Mouse (Mus musculus): ENCODE results near the gene Anks1. TPM values are rescaled to one million over a fixed set of nuclear protein-coding genes. Genes with fewer than 3 reads are reported as not detected.
"Not testable (repeated sequence)": the region's sequence is repeated elsewhere in the genome, so short reads cannot be mapped to it uniquely, and the experiment has no call there.

Gene Anks1
- polyA plus RNA-seq, 1 experiment from 2014 or later = 36.5 TPM

DNA sequence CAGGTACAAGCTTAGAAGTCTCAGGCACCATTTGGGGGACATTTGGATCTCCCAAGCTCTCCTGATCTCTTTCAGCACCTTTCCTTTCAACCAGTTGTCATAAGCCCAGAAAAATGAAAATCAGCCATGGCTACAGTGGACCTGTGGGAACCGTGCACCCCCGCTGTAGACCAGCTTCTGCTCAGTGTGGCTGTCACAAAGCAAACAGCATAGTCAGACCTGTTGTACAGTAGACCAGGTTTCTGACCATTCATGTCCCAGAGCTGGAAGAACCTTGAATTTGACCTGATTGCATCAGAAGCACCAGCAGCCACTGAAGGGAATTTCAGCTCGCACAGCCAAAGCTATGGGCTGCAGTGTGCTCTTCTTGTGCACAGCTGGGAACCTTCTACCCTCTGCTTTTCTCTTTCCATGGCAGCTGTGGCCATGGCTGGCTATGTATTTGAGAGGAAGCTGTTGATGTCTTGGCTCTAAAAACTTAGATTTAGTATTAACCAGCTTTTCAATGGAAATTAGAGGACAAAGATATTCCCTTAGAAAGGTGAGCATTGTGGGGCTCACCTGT lies 71.4 kb downstream of the Anks1 start:
- no peaks in the 10 kb centered on the region for H3K27me3 ChIP-seq (replicated peaks; ENCODE audit: control insufficient read depth, insufficient read depth, low read length)
- H3K4me3 ChIP-seq (replicated peaks; ENCODE audit: low read length) = no peak overlapping the region
- H3K4me1 ChIP-seq (replicated peaks; ENCODE audit: control insufficient read depth, insufficient read depth, low read length) = no peaks in the 10 kb centered on the region
- ATAC-seq = no peak
- 97% methylated on average over 3 of the region's 3 CpGs for WGBS
- no peak overlapping the region for H3K9ac ChIP-seq (replicated peaks; ENCODE audit: low read depth, low read length)
- H3K36me3 ChIP-seq (ENCODE audit: control insufficient read depth, insufficient read depth) = no peaks in the 10 kb centered on the region; the same call in 1 of the 2 replicates
- H3K9me3 ChIP-seq (ENCODE audit: control insufficient read depth, low read length) = no peaks in the 10 kb centered on the region
- no peak overlapping the region for H3K27ac ChIP-seq (ENCODE audit: low read length)
- H3K4me2 ChIP-seq (ENCODE audit: low read length) = no peak overlapping the region

DNA sequence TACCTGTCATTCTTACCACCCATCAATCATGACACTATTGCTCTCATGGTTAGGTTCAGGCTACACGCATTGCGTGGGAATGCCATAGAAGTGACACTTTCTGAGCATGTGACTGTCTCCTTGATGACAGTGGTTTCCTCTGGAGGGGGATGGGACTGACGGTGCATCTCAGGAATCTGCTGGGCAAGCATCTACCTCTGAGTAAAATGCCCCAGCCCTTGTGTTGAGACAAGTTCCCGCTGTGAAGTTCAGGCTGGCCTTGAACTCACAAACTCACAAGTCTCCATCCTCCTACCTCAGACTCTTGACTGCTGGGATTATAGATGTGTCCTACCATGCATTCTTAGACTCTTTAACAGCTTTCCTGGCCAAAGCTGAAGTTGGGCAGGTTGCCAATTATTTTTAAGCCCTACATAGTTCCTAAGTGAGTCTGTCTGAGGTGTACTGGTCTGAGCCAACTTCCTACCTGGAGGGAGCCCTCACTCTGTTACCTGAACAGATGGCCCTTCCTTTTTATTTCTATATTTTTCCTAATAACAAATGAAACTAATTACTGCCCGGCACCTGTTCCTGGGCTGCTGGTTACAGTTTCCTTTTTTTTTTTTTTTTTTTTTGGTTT lies 72.5 kb downstream of the Anks1 start:
- no peaks in the 10 kb centered on the region for H3K4me1 ChIP-seq (replicated peaks; ENCODE audit: control insufficient read depth, insufficient read depth, low read length)
- H3K36me3 ChIP-seq (ENCODE audit: control insufficient read depth, insufficient read depth) = peaks cover 1% of the 10 kb centered on the region; the same call in 1 of the 2 replicates
- no peak for ATAC-seq
- H3K27ac ChIP-seq (ENCODE audit: low read length) = no peak overlapping the region
- 90% methylated on average over 5 of the region's 5 CpGs for WGBS
- no peak overlapping the region for H3K4me2 ChIP-seq (ENCODE audit: low read length)
- H3K9ac ChIP-seq (replicated peaks; ENCODE audit: low read depth, low read length) = no peak overlapping the region
- no peaks in the 10 kb centered on the region for H3K9me3 ChIP-seq (ENCODE audit: control insufficient read depth, low read length)
- H3K27me3 ChIP-seq (replicated peaks; ENCODE audit: control insufficient read depth, insufficient read depth, low read length) = no peaks in the 10 kb centered on the region
- H3K4me3 ChIP-seq (replicated peaks; ENCODE audit: low read length) = no peak overlapping the region

GRCm38 (mm10) chr17:27982070-27982457 lies 73.0 kb downstream of the Anks1 start:
- H3K9me3 ChIP-seq (ENCODE audit: control insufficient read depth, low read length); H3K9ac ChIP-seq (replicated peaks; ENCODE audit: low read depth, low read length); H3K4me1 ChIP-seq (replicated peaks; ENCODE audit: control insufficient read depth, insufficient read depth, low read length); H3K4me3 ChIP-seq (replicated peaks; ENCODE audit: low read length); H3K27me3 ChIP-seq (replicated peaks; ENCODE audit: control insufficient read depth, insufficient read depth, low read length); H3K27ac ChIP-seq (ENCODE audit: low read length); ATAC-seq; H3K4me2 ChIP-seq (ENCODE audit: low read length); H3K36me3 ChIP-seq (ENCODE audit: control insufficient read depth, insufficient read depth): not testable (repeated sequence)
- WGBS = 94% methylated on average over 13 of the region's 14 CpGs

GRCm38 (mm10) chr17:27982712-27983266 lies 73.7 kb downstream of the Anks1 start:
- H3K4me3 ChIP-seq (replicated peaks; ENCODE audit: low read length) = no peak overlapping the region
- no peak for ATAC-seq
- no peak overlapping the region for H3K9ac ChIP-seq (replicated peaks; ENCODE audit: low read depth, low read length)
- no peak overlapping the region for H3K4me2 ChIP-seq (ENCODE audit: low read length)
- H3K9me3 ChIP-seq (ENCODE audit: control insufficient read depth, low read length) = no peaks in the 10 kb centered on the region
- 88% methylated on average over 7 of the region's 7 CpGs for WGBS
- H3K27me3 ChIP-seq (replicated peaks; ENCODE audit: control insufficient read depth, insufficient read depth, low read length) = no peaks in the 10 kb centered on the region
- H3K36me3 ChIP-seq (ENCODE audit: control insufficient read depth, insufficient read depth) = 0 out of 2 replicates have a peak, but pooled peaks cover 2% of the 10 kb centered on the region
- no peak overlapping the region for H3K27ac ChIP-seq (ENCODE audit: low read length)
- H3K4me1 ChIP-seq (replicated peaks; ENCODE audit: control insufficient read depth, insufficient read depth, low read length) = no peaks in the 10 kb centered on the region

- no peak overlapping the region for H3K4me3 ChIP-seq (replicated peaks; ENCODE audit: low read length)
- H3K36me3 ChIP-seq (ENCODE audit: control insufficient read depth, insufficient read depth) = 0 out of 2 replicates have a peak, but pooled peaks cover 2% of the 10 kb centered on the region
- no peak overlapping the region for H3K27ac ChIP-seq (ENCODE audit: low read length)
- H3K9ac ChIP-seq (replicated peaks; ENCODE audit: low read depth, low read length) = no peak overlapping the region
- no peak overlapping the region for H3K4me2 ChIP-seq (ENCODE audit: low read length)
- H3K4me1 ChIP-seq (replicated peaks; ENCODE audit: control insufficient read depth, insufficient read depth, low read length) = no peaks in the 10 kb centered on the region
- no peaks in the 10 kb centered on the region for H3K9me3 ChIP-seq (ENCODE audit: control insufficient read depth, low read length)
- 92% methylated on average over 12 of the region's 12 CpGs for WGBS
- no peaks in the 10 kb centered on the region for H3K27me3 ChIP-seq (replicated peaks; ENCODE audit: control insufficient read depth, insufficient read depth, low read length)
- ATAC-seq = no peak
These were observed 75.3 kb downstream of the Anks1 start for GRCm38 (mm10) chr17:27984421-27984820.

- H3K27ac ChIP-seq (ENCODE audit: low read length) = no peak overlapping the region
These were observed 77.0 kb downstream of the Anks1 start for GRCm38 (mm10) chr17:27986106-27986505.

GRCm38 (mm10) chr17:27989807-27990542 lies 80.9 kb downstream of the Anks1 start:
- H3K27ac ChIP-seq (ENCODE audit: low read length) = no peak overlapping the region
- WGBS = 51% methylated on average over 15 of the region's 15 CpGs
- H3K27me3 ChIP-seq (replicated peaks; ENCODE audit: control insufficient read depth, insufficient read depth, low read length) = no peaks in the 10 kb centered on the region
- H3K9me3 ChIP-seq (ENCODE audit: control insufficient read depth, low read length) = no peaks in the 10 kb centered on the region
- 0 out of 2 replicates have a peak, but pooled peaks cover 5% of the 10 kb centered on the region for H3K36me3 ChIP-seq (ENCODE audit: control insufficient read depth, insufficient read depth)
- no peak overlapping the region for H3K4me3 ChIP-seq (replicated peaks; ENCODE audit: low read length)
- H3K9ac ChIP-seq (replicated peaks; ENCODE audit: low read depth, low read length) = 0 out of 2 replicates have a peak overlapping the region, but pooled peaks have one; percentile 34
- H3K4me1 ChIP-seq (replicated peaks; ENCODE audit: control insufficient read depth, insufficient read depth, low read length) = no peaks in the 10 kb centered on the region
- ATAC-seq = peak; percentile 80
- H3K4me2 ChIP-seq (ENCODE audit: low read length) = no peak overlapping the region

More at GRCm38 (mm10) chr17:27986106-27986505, 77.0 kb downstream of the Anks1 start:
- no peaks in the 10 kb centered on the region for H3K4me1 ChIP-seq (replicated peaks; ENCODE audit: control insufficient read depth, insufficient read depth, low read length)
- H3K4me3 ChIP-seq (replicated peaks; ENCODE audit: low read length) = no peak overlapping the region
- 0 out of 2 replicates have a peak, but pooled peaks cover 2% of the 10 kb centered on the region for H3K36me3 ChIP-seq (ENCODE audit: control insufficient read depth, insufficient read depth)
- no peak overlapping the region for H3K4me2 ChIP-seq (ENCODE audit: low read length)
- 90% methylated on average over 19 of the region's 19 CpGs for WGBS
- H3K27me3 ChIP-seq (replicated peaks; ENCODE audit: control insufficient read depth, insufficient read depth, low read length) = no peaks in the 10 kb centered on the region
- H3K9me3 ChIP-seq (ENCODE audit: control insufficient read depth, low read length) = no peaks in the 10 kb centered on the region
- ATAC-seq = no peak
- H3K9ac ChIP-seq (replicated peaks; ENCODE audit: low read depth, low read length) = no peak overlapping the region

DNA sequence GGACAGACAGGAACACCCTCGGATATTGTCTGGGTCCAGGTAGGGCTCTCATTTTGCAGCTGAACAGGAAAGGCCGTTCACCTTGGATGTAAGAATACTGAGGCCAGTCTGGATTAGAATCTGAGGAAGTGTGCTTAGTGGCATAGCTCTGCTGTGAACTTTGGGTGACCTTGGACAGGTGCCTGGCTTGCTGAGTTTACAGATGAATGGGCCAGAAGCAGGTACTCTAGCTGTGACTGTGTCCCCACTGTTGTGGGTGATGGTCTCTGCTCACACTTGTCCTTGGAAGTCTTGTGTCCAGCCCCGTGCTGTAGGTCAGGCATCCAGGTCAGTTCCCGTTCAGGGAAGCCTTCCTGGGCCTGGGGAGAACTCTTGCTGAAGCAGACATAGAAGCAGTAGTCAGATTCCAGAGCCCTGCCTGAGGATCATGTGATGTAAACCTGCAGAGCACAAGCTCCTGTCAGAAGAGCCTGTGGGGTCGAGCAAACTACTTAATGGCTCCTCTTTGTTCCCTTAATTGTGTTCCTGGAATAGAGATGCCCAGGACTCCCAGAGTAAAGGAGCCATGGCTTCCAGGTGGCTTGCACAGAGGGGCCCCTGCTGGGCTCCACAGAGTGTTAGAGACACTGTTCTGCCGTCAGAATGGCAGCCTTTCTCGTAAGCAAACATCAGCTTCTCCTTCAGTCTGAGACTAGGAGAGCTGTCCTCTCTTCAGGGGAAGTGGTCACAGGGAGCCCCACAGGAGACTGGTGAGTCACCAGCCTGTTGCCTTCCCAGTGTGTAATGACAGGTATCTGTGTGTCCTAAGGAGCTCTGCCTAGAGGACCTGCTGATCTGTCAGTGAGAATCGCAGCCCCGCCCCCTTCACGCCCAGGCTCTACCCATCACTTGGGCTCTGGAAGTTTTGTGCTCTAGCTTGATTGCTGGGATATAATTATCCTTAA lies 85.2 kb downstream of the Anks1 start:
- Histone ChIP-seq H3K36me3 (ENCODE audit: control insufficient read depth, insufficient read depth) (peaks cover 11% of the 10 kb centered on the region; the same call in 1 of the 2 replicates), H3K4me3 (replicated peaks; ENCODE audit: low read length) (no peak overlapping the region), H3K4me2 (ENCODE audit: low read length) (no peak overlapping the region), H3K27me3 (replicated peaks; ENCODE audit: control insufficient read depth, insufficient read depth, low read length) (no peaks in the 10 kb centered on the region), H3K9me3 (ENCODE audit: control insufficient read depth, low read length) (no peaks in the 10 kb centered on the region), H3K27ac (ENCODE audit: low read length) (no peak overlapping the region), H3K4me1 (replicated peaks; ENCODE audit: control insufficient read depth, insufficient read depth, low read length) (no peaks in the 10 kb centered on the region), H3K9ac (replicated peaks; ENCODE audit: low read depth, low read length) (no peak overlapping the region)
- WGBS = 51% methylated on average over 10 of the region's 10 CpGs
- ATAC-seq = no peak
